Mouse (Mus musculus): ENCODE measurements around the gene Sec16b. TPM values are rescaled to one million over a fixed set of nuclear protein-coding genes. Genes with fewer than 3 reads are reported as not detected.

Gene Sec16b
- polyA plus RNA-seq (2016; fragmentation: Nextera tagmentation; extraction: Ambion mirVana): 1.0 and 1.2 TPM in 2 replicates

DNA sequence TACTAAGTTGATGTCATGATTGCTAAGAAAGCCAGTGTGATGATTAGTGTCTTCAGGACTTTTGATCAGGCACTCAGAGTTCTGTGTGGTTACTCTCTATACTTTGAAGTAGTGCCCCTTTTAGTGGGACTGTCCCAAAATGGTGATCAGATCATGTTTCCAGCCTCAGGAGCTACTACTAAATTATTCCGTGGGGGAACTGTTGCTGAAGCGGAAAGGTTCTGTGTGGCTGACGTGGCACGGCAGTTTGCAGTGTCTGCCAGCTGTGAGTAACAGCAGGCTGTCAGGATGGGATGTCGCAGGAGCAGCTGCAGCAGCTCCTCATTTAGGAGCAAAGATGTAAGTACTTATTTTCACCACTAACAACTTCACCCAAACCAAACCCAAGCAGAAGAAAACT lies at the start of gene Sec16b:
TSS of gene Sec16b (plus strand) at position 207 of the 400 bp plus-strand sequence.
- no peak within 1 kb of the TSS for H3K27ac ChIP-seq (ENCODE audit: poor library complexity, severe bottlenecking)
- no peaks in the 10 kb centered on the region for H3K36me3 ChIP-seq
- peaks cover 16% of the 10 kb centered on the region for H3K4me1 ChIP-seq (replicated peaks)
- no peak within 1 kb of the TSS for H3K4me3 ChIP-seq
- 32% methylated on average over 5 of the region's 5 CpGs for WGBS
- ATAC-seq (ENCODE audit: insufficient number of reproducible peaks, low FRiP score): no peak
- no peak within 1 kb of the TSS for H3K4me2 ChIP-seq
- no peaks in the 10 kb centered on the region for H3K9me3 ChIP-seq (replicated peaks)
- no peak within 1 kb of the TSS for H3K9ac ChIP-seq
- no peaks in the 10 kb centered on the region for H3K27me3 ChIP-seq (replicated peaks)

DNA sequence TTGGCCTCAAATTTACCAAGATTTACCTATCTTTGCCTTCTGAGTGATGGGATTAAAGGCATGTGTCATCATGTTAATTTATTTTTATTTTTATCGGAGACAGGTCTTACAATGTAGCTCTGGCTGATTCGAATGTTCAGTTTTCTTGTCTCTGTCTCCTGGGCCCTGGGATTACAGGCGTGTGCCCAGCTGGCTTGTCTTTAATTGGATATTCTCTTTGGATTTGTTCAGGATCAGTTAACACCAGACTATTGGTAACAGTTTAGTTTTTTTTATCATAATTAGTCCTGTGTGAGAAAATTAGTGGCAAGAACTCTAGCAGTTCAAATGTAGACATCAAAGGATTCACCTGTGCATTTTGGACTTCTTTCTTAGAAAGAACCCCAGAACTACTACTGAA lies 48.7 kb upstream of the Sec16b start:
- H3K9ac ChIP-seq: no peak overlapping the region
- peaks cover 8% of the 10 kb centered on the region for H3K4me1 ChIP-seq (replicated peaks)
- WGBS: 87% methylated on average over 3 of the region's 3 CpGs
- H3K27me3 ChIP-seq (replicated peaks): no peaks in the 10 kb centered on the region
- H3K9me3 ChIP-seq (replicated peaks): no peaks in the 10 kb centered on the region
- no peak overlapping the region for H3K27ac ChIP-seq (ENCODE audit: poor library complexity, severe bottlenecking)
- H3K4me3 ChIP-seq: no peak overlapping the region
- H3K36me3 ChIP-seq: no peaks in the 10 kb centered on the region
- H3K4me2 ChIP-seq: no peak overlapping the region
- ATAC-seq (ENCODE audit: insufficient number of reproducible peaks, low FRiP score): no peak

DNA sequence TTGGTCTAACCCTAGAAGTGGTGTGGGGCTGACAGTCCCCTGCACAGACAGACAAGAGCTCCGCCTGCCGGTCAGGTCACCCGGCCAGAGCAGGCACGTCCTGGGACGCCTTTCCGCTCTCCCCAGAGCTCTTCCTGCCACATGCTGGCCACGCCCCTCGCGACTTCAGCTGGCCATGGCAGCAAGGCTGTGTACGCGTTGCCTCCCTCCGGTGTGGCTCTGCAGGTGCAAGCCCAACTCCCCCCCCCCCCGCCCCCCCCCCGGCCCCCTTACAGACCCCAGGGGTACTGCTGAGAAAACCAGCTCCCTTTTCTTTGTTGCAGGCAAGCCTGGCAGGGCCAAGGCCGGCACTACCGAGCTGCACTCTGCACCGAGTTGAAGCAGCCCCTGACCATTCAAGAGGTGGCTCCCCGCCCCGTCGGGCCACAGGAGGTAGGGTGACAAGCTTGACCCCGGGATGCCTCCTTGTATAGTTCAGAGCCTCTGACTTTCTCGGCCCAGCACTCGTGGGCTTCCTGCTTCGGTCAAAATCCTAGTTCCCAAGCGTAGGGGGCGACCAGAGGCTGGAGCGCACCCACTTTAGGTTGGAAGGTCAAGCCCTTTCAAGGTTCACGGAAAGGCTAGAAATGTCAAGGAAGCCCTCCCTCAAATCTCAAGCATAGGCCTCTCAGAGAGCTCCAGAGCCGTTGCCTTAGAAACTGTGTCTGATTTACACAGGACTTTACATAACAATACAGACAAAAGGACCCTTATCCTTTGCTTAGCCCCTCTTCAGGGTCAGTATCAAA lies 47.9 kb upstream of the Sec16b start, which contains the start of gene Cryzl2:
TSS of gene Cryzl2 (plus strand) at position 157 of the 788 bp plus-strand sequence.
- peak within 1 kb of the TSS; percentile 81 for H3K9ac ChIP-seq
- peak within 1 kb of the TSS; percentile 36; the same call in 1 of the 2 replicates for H3K27ac ChIP-seq (ENCODE audit: poor library complexity, severe bottlenecking)
- H3K4me3 ChIP-seq: peak within 1 kb of the TSS; percentile 64
- no peaks in the 10 kb centered on the region for H3K27me3 ChIP-seq (replicated peaks)
- peak within 1 kb of the TSS; percentile 88 for H3K4me2 ChIP-seq
- peak; percentile 92 for ATAC-seq (ENCODE audit: insufficient number of reproducible peaks, low FRiP score)
- no peaks in the 10 kb centered on the region for H3K9me3 ChIP-seq (replicated peaks)
- H3K4me1 ChIP-seq (replicated peaks): peaks cover 8% of the 10 kb centered on the region
- WGBS: 9% methylated on average over 28 of the region's 29 CpGs
- 0 out of 2 replicates have a peak, but pooled peaks cover 2% of the 10 kb centered on the region for H3K36me3 ChIP-seq

DNA sequence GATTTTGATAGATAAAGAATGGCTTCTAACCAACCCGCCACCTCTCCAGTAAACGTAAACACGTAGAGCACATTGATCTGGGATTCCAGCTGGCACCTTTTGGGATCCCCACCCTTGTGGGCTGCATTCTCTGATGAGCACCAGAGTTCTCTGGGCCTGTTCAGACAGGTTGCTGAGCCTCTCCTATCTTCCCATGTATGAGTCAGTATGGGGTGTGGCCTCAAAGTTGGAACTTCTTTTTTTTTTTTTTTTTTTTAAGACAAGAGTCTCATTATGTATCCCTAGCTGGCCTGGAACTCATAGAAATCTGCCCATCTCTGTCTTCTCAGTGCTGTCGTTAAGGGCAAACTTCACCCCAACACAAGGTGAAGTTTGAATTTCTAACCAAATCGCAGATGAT lies 46.6 kb upstream of the Sec16b start:
- Histone ChIP-seq H3K9me3 (replicated peaks) (no peaks in the 10 kb centered on the region), H3K9ac (no peak overlapping the region), H3K4me3 (no peak overlapping the region), H3K4me2 (no peak overlapping the region), H3K27ac (ENCODE audit: poor library complexity, severe bottlenecking) (no peak overlapping the region), H3K27me3 (replicated peaks) (no peaks in the 10 kb centered on the region), H3K4me1 (replicated peaks) (peaks cover 8% of the 10 kb centered on the region), H3K36me3 (0 out of 2 replicates have a peak, but pooled peaks cover 2% of the 10 kb centered on the region)
- no peak for ATAC-seq (ENCODE audit: insufficient number of reproducible peaks, low FRiP score)
- 88% methylated on average over 5 of the region's 5 CpGs for whole genome bisulfite sequencing

DNA sequence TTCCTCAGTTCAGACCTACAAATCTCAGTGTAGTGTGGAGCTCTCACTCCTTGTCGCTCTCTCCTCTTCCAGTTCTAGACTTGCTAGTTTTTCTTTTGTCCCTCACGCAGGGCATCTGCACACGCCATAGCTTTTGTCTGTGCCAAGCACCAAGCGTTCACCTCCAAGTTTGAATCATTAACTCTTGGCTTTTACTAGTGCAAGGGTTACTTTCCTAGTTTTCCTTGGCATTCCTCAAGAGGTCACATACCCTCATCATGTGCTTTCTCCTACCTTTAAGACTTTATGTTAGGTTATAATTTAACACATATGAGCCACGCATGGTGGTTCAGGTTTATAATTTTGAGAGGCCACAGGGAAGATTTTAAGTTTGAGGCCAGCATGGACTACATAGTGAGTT lies 45.3 kb upstream of the Sec16b start:
- Histone ChIP-seq H3K4me1 (replicated peaks) (peaks cover 8% of the 10 kb centered on the region), H3K27me3 (replicated peaks) (no peaks in the 10 kb centered on the region), H3K36me3 (peaks cover 3% of the 10 kb centered on the region; the same call in 1 of the 2 replicates), H3K9ac (no peak overlapping the region), H3K4me2 (no peak overlapping the region), H3K27ac (ENCODE audit: poor library complexity, severe bottlenecking) (no peak overlapping the region), H3K4me3 (no peak overlapping the region), H3K9me3 (replicated peaks) (no peaks in the 10 kb centered on the region)
- no peak for ATAC-seq (ENCODE audit: insufficient number of reproducible peaks, low FRiP score)
- WGBS: 93% methylated on average over 5 of the region's 5 CpGs

DNA sequence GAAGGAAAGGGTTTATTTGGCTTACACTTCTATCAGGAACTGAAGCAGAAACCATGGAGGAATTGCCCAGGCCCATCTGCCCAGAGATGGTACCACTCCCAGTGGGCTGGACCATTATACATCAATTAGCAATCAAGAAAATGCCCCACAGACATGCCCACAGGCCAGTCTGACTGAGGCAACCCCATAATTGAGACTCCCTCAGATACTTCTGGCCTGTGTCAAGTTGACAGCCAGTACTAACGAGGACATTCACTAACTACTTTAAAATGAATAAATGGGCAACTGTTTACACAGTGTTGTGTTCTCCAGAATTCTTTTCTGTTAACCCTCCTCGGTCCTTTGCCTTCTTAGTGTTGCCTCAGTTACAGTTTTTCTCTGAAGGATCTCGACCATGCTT lies 44.2 kb upstream of the Sec16b start:
- 58% methylated on average over 3 of the region's 3 CpGs for WGBS
- no peak for ATAC-seq (ENCODE audit: insufficient number of reproducible peaks, low FRiP score)
- no peak overlapping the region for H3K27ac ChIP-seq (ENCODE audit: poor library complexity, severe bottlenecking)
- no peak overlapping the region for H3K9ac ChIP-seq
- H3K4me3 ChIP-seq: no peak overlapping the region
- H3K4me2 ChIP-seq: no peak overlapping the region
- peaks cover 8% of the 10 kb centered on the region for H3K4me1 ChIP-seq (replicated peaks)
- H3K9me3 ChIP-seq (replicated peaks): no peaks in the 10 kb centered on the region
- H3K36me3 ChIP-seq: peaks cover 14% of the 10 kb centered on the region
- no peaks in the 10 kb centered on the region for H3K27me3 ChIP-seq (replicated peaks)

DNA sequence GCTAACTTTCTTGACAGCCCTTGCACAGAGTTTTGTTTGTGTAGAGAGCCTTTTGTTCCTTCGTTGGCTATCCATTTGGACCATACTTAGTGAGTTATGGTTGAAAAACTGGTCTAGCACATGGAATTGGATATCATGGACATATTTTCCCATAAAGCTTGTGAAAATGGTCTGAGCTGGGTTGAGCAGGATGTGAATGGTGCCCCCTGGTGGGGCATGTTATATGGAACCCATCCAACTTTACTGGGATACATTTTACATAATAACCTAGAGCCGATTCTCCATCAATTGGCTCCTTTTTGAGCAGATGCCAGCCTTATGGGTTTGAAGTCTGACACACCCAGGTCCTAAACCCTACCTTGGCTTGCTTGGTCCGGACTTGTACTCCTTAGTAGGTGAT lies 41.3 kb upstream of the Sec16b start:
- H3K4me1 ChIP-seq (replicated peaks): no peaks in the 10 kb centered on the region; the same call in 1 of the 2 replicates
- no peak overlapping the region for H3K27ac ChIP-seq (ENCODE audit: poor library complexity, severe bottlenecking)
- ATAC-seq (ENCODE audit: insufficient number of reproducible peaks, low FRiP score): no peak
- H3K9me3 ChIP-seq (replicated peaks): no peaks in the 10 kb centered on the region
- H3K4me3 ChIP-seq: no peak overlapping the region
- WGBS: 71% methylated on average over 3 of the region's 3 CpGs
- peaks cover 33% of the 10 kb centered on the region for H3K36me3 ChIP-seq
- no peak overlapping the region for H3K4me2 ChIP-seq
- no peak overlapping the region for H3K9ac ChIP-seq
- H3K27me3 ChIP-seq (replicated peaks): no peaks in the 10 kb centered on the region

DNA sequence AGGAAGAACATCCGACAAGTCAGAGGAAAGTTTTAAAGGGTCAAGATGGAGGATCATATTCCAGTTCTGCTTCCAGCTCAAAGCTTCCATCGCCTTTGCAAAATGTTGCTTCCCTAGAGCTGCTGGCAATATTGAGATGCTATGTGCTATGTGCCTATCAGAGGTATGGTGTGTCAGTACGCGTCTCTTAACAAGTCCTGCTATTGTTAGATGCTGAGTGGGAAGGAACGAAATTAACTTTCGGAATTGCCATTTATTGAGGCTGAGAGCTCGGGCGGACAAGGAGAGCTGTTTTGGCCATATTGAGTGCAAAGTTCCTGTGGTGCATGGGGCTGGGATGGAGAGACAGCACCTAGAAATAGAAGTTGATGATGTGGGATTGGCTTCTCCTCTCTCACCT lies 38.7 kb upstream of the Sec16b start:
- Histone ChIP-seq H3K4me1 (replicated peaks) (no peaks in the 10 kb centered on the region), H3K9ac (no peak overlapping the region), H3K4me3 (no peak overlapping the region), H3K27ac (ENCODE audit: poor library complexity, severe bottlenecking) (no peak overlapping the region), H3K4me2 (no peak overlapping the region), H3K9me3 (replicated peaks) (no peaks in the 10 kb centered on the region), H3K36me3 (peaks cover 50% of the 10 kb centered on the region), H3K27me3 (replicated peaks) (no peaks in the 10 kb centered on the region)
- ATAC-seq (ENCODE audit: insufficient number of reproducible peaks, low FRiP score): no peak
- 87% methylated on average over 8 of the region's 8 CpGs for WGBS

DNA sequence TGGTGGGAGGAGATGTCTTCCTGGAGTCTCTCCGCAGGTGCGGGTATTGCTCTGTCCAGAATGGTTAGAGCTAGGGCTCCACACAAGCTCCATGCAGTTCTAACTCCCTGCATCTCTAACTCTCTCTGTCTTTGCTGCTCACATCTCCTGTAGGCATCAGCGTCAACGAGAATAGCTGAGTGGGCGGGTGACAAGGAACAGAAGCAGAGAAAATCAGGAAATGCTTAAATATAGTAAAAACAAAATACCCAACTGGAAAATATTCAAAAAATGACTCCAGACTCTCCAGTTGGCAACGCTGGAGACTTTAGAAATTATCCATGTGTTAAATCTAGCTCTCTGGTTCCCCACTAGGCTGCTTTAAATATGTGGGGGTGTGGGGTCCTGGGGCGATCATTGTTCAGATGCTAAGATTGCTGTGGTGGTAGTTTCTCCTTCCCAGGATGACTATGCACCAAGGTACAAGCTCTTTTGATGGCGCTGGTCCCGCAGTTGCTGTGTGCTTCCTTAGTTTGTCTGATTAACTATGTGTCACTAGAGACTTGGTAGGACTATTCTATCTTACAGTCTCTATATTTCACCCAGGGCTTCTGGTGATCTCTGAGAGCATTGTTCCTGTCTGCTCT lies 35.7 kb upstream of the Sec16b start:
- ATAC-seq (ENCODE audit: insufficient number of reproducible peaks, low FRiP score): no peak
- 84% methylated on average over 9 of the region's 9 CpGs for WGBS

DNA sequence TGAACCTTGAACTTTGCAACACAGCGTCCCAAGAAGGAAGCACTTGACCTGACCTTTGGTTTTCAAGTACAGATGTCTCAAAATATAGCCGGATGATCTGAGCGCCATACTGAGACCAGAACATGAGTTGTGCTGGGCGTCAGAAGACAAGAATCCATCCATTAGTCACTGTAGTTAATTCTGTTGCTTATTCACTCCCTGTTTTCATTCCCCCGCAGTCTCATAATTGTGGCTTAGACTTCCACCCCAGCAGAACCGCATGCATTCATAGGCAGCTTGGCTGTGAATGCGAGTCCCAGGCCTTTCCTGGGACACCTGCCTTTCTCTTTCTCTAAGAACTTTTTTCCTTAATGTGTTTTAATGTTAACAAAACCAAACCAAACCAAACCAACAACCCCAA lies 33.8 kb upstream of the Sec16b start:
- 89% methylated on average over 7 of the region's 7 CpGs for WGBS
- no peak for ATAC-seq (ENCODE audit: insufficient number of reproducible peaks, low FRiP score)
- H3K27me3 ChIP-seq (replicated peaks): no peaks in the 10 kb centered on the region
- no peaks in the 10 kb centered on the region for H3K9me3 ChIP-seq (replicated peaks)
- peaks cover 35% of the 10 kb centered on the region for H3K36me3 ChIP-seq
- no peak overlapping the region for H3K27ac ChIP-seq (ENCODE audit: poor library complexity, severe bottlenecking)
- no peak overlapping the region for H3K9ac ChIP-seq
- H3K4me2 ChIP-seq: no peak overlapping the region
- no peak overlapping the region for H3K4me3 ChIP-seq
- no peaks in the 10 kb centered on the region for H3K4me1 ChIP-seq (replicated peaks)

More for the DNA sequence above, 35.7 kb upstream of the Sec16b start:
- Histone ChIP-seq H3K4me3 (no peak overlapping the region), H3K9me3 (replicated peaks) (no peaks in the 10 kb centered on the region), H3K9ac (no peak overlapping the region), H3K36me3 (peaks cover 48% of the 10 kb centered on the region), H3K4me2 (no peak overlapping the region), H3K27me3 (replicated peaks) (no peaks in the 10 kb centered on the region), H3K27ac (ENCODE audit: poor library complexity, severe bottlenecking) (no peak overlapping the region), H3K4me1 (replicated peaks) (no peaks in the 10 kb centered on the region)

DNA sequence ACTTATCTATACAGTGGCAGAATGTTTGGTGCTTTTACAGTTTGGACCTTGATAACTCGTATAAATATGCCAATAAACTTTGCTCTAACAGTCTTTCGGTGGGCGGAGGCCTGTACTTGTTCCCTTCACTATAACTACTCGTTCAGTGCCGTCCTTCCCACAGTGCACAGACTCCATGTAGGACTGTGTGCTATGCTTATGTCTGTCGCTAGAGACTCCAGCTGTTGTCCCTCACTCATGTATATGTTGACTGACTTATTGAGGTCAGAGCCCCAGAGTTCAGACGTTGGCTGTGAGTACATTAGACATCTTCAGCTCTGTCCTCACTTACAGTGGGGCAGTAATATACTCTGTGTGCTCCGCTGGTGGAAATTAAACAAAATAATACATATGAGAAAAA lies 31.7 kb upstream of the Sec16b start:
- WGBS: 81% methylated on average over 8 of the region's 8 CpGs
- Histone ChIP-seq H3K9ac (no peak overlapping the region), H3K9me3 (replicated peaks) (0 out of 2 replicates have a peak, but pooled peaks cover 3% of the 10 kb centered on the region), H3K4me3 (no peak overlapping the region), H3K4me2 (no peak overlapping the region), H3K4me1 (replicated peaks) (peaks cover under 1% of the 10 kb centered on the region; the same call in 1 of the 2 replicates), H3K36me3 (peaks cover 25% of the 10 kb centered on the region), H3K27me3 (replicated peaks) (no peaks in the 10 kb centered on the region), H3K27ac (ENCODE audit: poor library complexity, severe bottlenecking) (no peak overlapping the region)
- no peak for ATAC-seq (ENCODE audit: insufficient number of reproducible peaks, low FRiP score)
